Mouse (Mus musculus): ENCODE results near the gene Dock6. TPM values are rescaled to one million over a fixed set of nuclear protein-coding genes. Genes with fewer than 3 reads are reported as not detected.
"Not testable (repeated sequence)": the region's sequence is repeated elsewhere in the genome, so short reads cannot be mapped to it uniquely, and the experiment has no call there.

Gene Dock6
- 1.8 and 2.7 TPM in 2 replicates for total RNA-seq (2017)

GRCm38 (mm10) chr9:21852128-21853091 is at the start of gene Dock6:
Dock6 (minus strand) TSS chr9:21852635.
- peak; percentile 96 for ATAC-seq (replicated peaks; ENCODE audit: low read depth, poor library complexity, severe bottlenecking)

- peak; percentile 99 for ATAC-seq (replicated peaks; ENCODE audit: low read depth, poor library complexity, severe bottlenecking)
These were observed 48.9 kb upstream of the Dock6 start for GRCm38 (mm10) chr9:21901223-21901820.

GRCm38 (mm10) chr9:21889229-21889628 is 36.8 kb upstream of the Dock6 start:
- ATAC-seq (replicated peaks; ENCODE audit: low read depth, poor library complexity, severe bottlenecking): 0 out of 2 replicates have a peak, but pooled peaks have one; percentile 47

- ATAC-seq (replicated peaks; ENCODE audit: low read depth, poor library complexity, severe bottlenecking): no peak
These were observed 24.2 kb upstream of the Dock6 start for GRCm38 (mm10) chr9:21876601-21877000.

- no peak for ATAC-seq (replicated peaks; ENCODE audit: low read depth, poor library complexity, severe bottlenecking)
These were observed 19.8 kb upstream of the Dock6 start for GRCm38 (mm10) chr9:21872204-21872603.

GRCm38 (mm10) chr9:21870879-21871524 is 18.6 kb upstream of the Dock6 start:
- peak; percentile 90 for ATAC-seq (replicated peaks; ENCODE audit: low read depth, poor library complexity, severe bottlenecking)

GRCm38 (mm10) chr9:21869290-21869689 is 16.9 kb upstream of the Dock6 start:
- ATAC-seq (replicated peaks; ENCODE audit: low read depth, poor library complexity, severe bottlenecking): not testable (repeated sequence)

GRCm38 (mm10) chr9:21867726-21868125 is 15.3 kb upstream of the Dock6 start:
- no peak for ATAC-seq (replicated peaks; ENCODE audit: low read depth, poor library complexity, severe bottlenecking)

GRCm38 (mm10) chr9:21866641-21867040 is 14.2 kb upstream of the Dock6 start:
- no peak for ATAC-seq (replicated peaks; ENCODE audit: low read depth, poor library complexity, severe bottlenecking)

GRCm38 (mm10) chr9:21865673-21866398 is 13.4 kb upstream of the Dock6 start:
- no peak for ATAC-seq (replicated peaks; ENCODE audit: low read depth, poor library complexity, severe bottlenecking)

- ATAC-seq (replicated peaks; ENCODE audit: low read depth, poor library complexity, severe bottlenecking): no peak
These were observed 9.7 kb upstream of the Dock6 start for GRCm38 (mm10) chr9:21862181-21862580.

- ATAC-seq (replicated peaks; ENCODE audit: low read depth, poor library complexity, severe bottlenecking): not testable (repeated sequence)
These were observed 7.9 kb upstream of the Dock6 start for GRCm38 (mm10) chr9:21860349-21860748.

- ATAC-seq (replicated peaks; ENCODE audit: low read depth, poor library complexity, severe bottlenecking): no peak
These were observed 7.2 kb upstream of the Dock6 start for GRCm38 (mm10) chr9:21859606-21860005.

- no peak for ATAC-seq (replicated peaks; ENCODE audit: low read depth, poor library complexity, severe bottlenecking)
These were observed 5.6 kb upstream of the Dock6 start for GRCm38 (mm10) chr9:21858084-21858483.

- ATAC-seq (replicated peaks; ENCODE audit: low read depth, poor library complexity, severe bottlenecking): no peak
These were observed 5.1 kb upstream of the Dock6 start for GRCm38 (mm10) chr9:21857501-21857900.

GRCm38 (mm10) chr9:21854894-21855293 is 2.5 kb upstream of the Dock6 start:
- ATAC-seq (replicated peaks; ENCODE audit: low read depth, poor library complexity, severe bottlenecking): no peak

GRCm38 (mm10) chr9:21853961-21854360 is 1.5 kb upstream of the Dock6 start:
- no peak for ATAC-seq (replicated peaks; ENCODE audit: low read depth, poor library complexity, severe bottlenecking)

GRCm38 (mm10) chr9:21851084-21851483 is 1.4 kb downstream of the Dock6 start:
- no peak for ATAC-seq (replicated peaks; ENCODE audit: low read depth, poor library complexity, severe bottlenecking)

GRCm38 (mm10) chr9:21849691-21850677 is 2.5 kb downstream of the Dock6 start:
- no peak for ATAC-seq (replicated peaks; ENCODE audit: low read depth, poor library complexity, severe bottlenecking)

Data from common myeloid progenitor, adult 5-6 weeks (primary cell).